13 mouse cellular contexts compared by ENCODE assay signal in genomic region chr16:95682431-95682892, GRCm38 (mm10). TPM values are rescaled to one million over a fixed set of nuclear protein-coding genes. Genes with fewer than 3 reads are reported as not detected.
A peak's percentile ranks its signal among the peaks of the same experiment; 100 is the strongest.
DNase-seq lines count a peak whose midpoint lies in the region; ATAC-seq and TF ChIP-seq lines count a peak whose summit lies in the region.
"Had no signal": no experiment of that assay in that cellular context is flagged by ENCODE, and none has a peak within 500 bp of the region (broad histone marks: within the 10 kb centered on the region; RNA-seq: fewer than 3 reads in every experiment).

No protein-coding gene starts in this region.

- ATAC-seq in lung, embryonic 15.5 days (ENCODE audit: borderline replicate concordance, extremely low read depth, low FRiP score, low TSS enrichment), result 0 out of 2 replicates have a peak, but pooled peaks have one; percentile 16
- ATAC-seq in stomach, embryonic 14.5 days (ENCODE audit: insufficient number of reproducible peaks, insufficient read depth, low FRiP score, low read depth), result peak; percentile 81; the same call in 1 of the 2 replicates
- ATAC-seq: midbrain, embryonic 15.5 days had no signal

- peak in 1 of 2 experiments; percentile 29 for DNase-seq in heart, adult 2 months
- DNase-seq in heart, postnatal 10 days, result no peak
- no peak for DNase-seq in lung, postnatal 14 days
- DNase-seq in liver, result peak; percentile 39
- no peak for DNase-seq in left cerebral cortex, postnatal 4 days
- no peak for DNase-seq in ovary, adult 18-20 months (ENCODE audit: low spot score)
- DNase-seq: cerebellum, adult 11 months; right cerebral cortex, postnatal 25 days had no signal

- intact Hi-C loops in heart, adult 2 months (cut with DNase I), result no loop called here
- intact Hi-C loops in heart, postnatal 10 days (cut with DNase I), result no loop called here
- intact Hi-C loops in left cerebral cortex, postnatal 4 days (cut with DNase I), result no loop called here

- H3K4me3 ChIP-seq in heart, adult 2 months, result no peak overlapping the region
- no peak overlapping the region for H3K4me3 ChIP-seq in lung, embryonic 15.5 days
- H3K4me3 ChIP-seq in stomach, embryonic 14.5 days (ENCODE audit: low read depth, low read length), result no peak overlapping the region
- H3K4me3 ChIP-seq: forebrain, embryonic 12.5 days; left cerebral cortex, adult 2 months; midbrain, embryonic 15.5 days had no signal

- H3K79me2 ChIP-seq in heart, adult 2 months (replicated peaks; ENCODE audit: control insufficient read depth, insufficient read depth, low read length), result no peaks in the 10 kb centered on the region

- H3K9me3 ChIP-seq in lung, embryonic 15.5 days, result no peaks in the 10 kb centered on the region
- H3K9me3 ChIP-seq in stomach, embryonic 14.5 days (ENCODE audit: control insufficient read depth, low read depth, low read length), result no peaks in the 10 kb centered on the region
- H3K9me3 ChIP-seq: forebrain, embryonic 12.5 days; midbrain, embryonic 15.5 days had no signal

- no peak for TF ChIP-seq CTCF in heart, adult 2 months (IDR thresholded peaks at IDR 0.05)

- no peak overlapping the region for H3K27ac ChIP-seq in heart, adult 2 months
- H3K27ac ChIP-seq in lung, embryonic 15.5 days, result no peak overlapping the region
- H3K27ac ChIP-seq in stomach, embryonic 14.5 days (ENCODE audit: low read length), result no peak overlapping the region
- H3K27ac ChIP-seq: forebrain, embryonic 12.5 days; left cerebral cortex, adult 2 months; midbrain, embryonic 15.5 days had no signal

- H3K4me2 ChIP-seq in lung, embryonic 15.5 days, result no peak overlapping the region
- no peak overlapping the region for H3K4me2 ChIP-seq in stomach, embryonic 14.5 days (replicated peaks; ENCODE audit: low read depth, low read length)
- H3K4me2 ChIP-seq: forebrain, embryonic 12.5 days; midbrain, embryonic 15.5 days had no signal

- no peak for TF ChIP-seq POLR2A in heart, adult 2 months (IDR thresholded peaks at IDR 0.05; ENCODE audit: insufficient read depth, low read depth, low read length)

- H3K4me1 ChIP-seq in heart, adult 2 months (ENCODE audit: control insufficient read depth, insufficient read depth, low read length), result peaks cover 2% of the 10 kb centered on the region; the same call in 1 of the 2 replicates
- no peaks in the 10 kb centered on the region for H3K4me1 ChIP-seq in lung, embryonic 15.5 days
- no peaks in the 10 kb centered on the region for H3K4me1 ChIP-seq in stomach, embryonic 14.5 days (ENCODE audit: control insufficient read depth, insufficient read depth, low read length)
- H3K4me1 ChIP-seq: forebrain, embryonic 12.5 days; midbrain, embryonic 15.5 days had no signal

- no peaks in the 10 kb centered on the region for H3K36me3 ChIP-seq in heart, adult 2 months (ENCODE audit: control insufficient read depth, insufficient read depth, low read length)
- no peaks in the 10 kb centered on the region for H3K36me3 ChIP-seq in lung, embryonic 15.5 days
- H3K36me3 ChIP-seq in stomach, embryonic 14.5 days (ENCODE audit: control insufficient read depth, insufficient read depth, low read length), result no peaks in the 10 kb centered on the region
- H3K36me3 ChIP-seq: forebrain, embryonic 12.5 days; midbrain, embryonic 15.5 days had no signal

- H3K9ac ChIP-seq in heart, adult 2 months (ENCODE audit: low read depth, low read length), result no peak overlapping the region
- H3K9ac ChIP-seq in lung, embryonic 15.5 days, result no peak overlapping the region
- no peak overlapping the region for H3K9ac ChIP-seq in stomach, embryonic 14.5 days (replicated peaks; ENCODE audit: low read depth, low read length)
- H3K9ac ChIP-seq: forebrain, embryonic 12.5 days; midbrain, embryonic 15.5 days had no signal

- no peaks in the 10 kb centered on the region for H3K27me3 ChIP-seq in heart, adult 2 months (ENCODE audit: control insufficient read depth, insufficient read depth, low read length)
- H3K27me3 ChIP-seq in lung, embryonic 15.5 days, result no peaks in the 10 kb centered on the region
- no peaks in the 10 kb centered on the region for H3K27me3 ChIP-seq in stomach, embryonic 14.5 days (ENCODE audit: control insufficient read depth, insufficient read depth, low read length)
- H3K27me3 ChIP-seq: forebrain, embryonic 12.5 days; midbrain, embryonic 15.5 days had no signal

- 0 out of 2 replicates have a peak, but pooled peaks have one; percentile 32 for TF ChIP-seq EP300 in heart, adult 2 months (IDR thresholded peaks at IDR 0.05; ENCODE audit: insufficient read depth, low read depth, low read length)

- WGBS in heart, adult 2 months, result 70% methylated on average over 6 of the region's 6 CpGs
- 67% methylated on average over 6 of the region's 6 CpGs for WGBS in lung, embryonic 15.5 days
- whole genome bisulfite sequencing in stomach, embryonic 14.5 days, result 76% methylated on average over 6 of the region's 6 CpGs

RNA-seq across cellular contexts. Expression of gene Ets2, which starts 19.4 kb away (rescaled TPM):
- total RNA-seq in heart, adult 2 months (2021), result 10 to 100 TPM; 50.3 to 70.6 TPM
- polyA plus RNA-seq in heart, adult 2 months (2012; rRNA removed), result 47.2 and 60.5 TPM in 2 replicates
- 100 to 1,000 TPM; 105 to 144 TPM for total RNA-seq in heart, postnatal 10 days (2021)
- 96.1 and 107 TPM in 2 replicates for polyA plus RNA-seq in lung, embryonic 15.5 days (2015; fragmentation: Nextera tagmentation; extraction: Ambion mirVana)
- polyA plus RNA-seq in stomach, embryonic 14.5 days (2014; fragmentation: Nextera tagmentation; extraction: Ambion mirVana), result 37.9 and 45.1 TPM in 2 replicates
- 10 to 100 TPM; 42.5 to 44.0 TPM for total RNA-seq in left cerebral cortex, postnatal 4 days (2021)
